Mouse (Mus musculus) intestine, embryonic 16.5 days (tissue): Measurements from ENCODE around the gene Cpa5. TPM values are rescaled to one million over a fixed set of nuclear protein-coding genes. Genes with fewer than 3 reads are reported as not detected.
A peak's percentile ranks its signal among the peaks of the same experiment; 100 is the strongest.

Experiments used
- ATAC-seq: fragments of 200-750 bp; cut with Nextera tagmentation; 2 replicates; pipeline ENCODE4 v1.8.0; 2017; ENCODE audit warnings: moderate TSS enrichment, moderate library complexity
- H3K27ac ChIP-seq: fragments of 300-500 bp; sonication (generic); 2 replicates; pipeline ENCODE4 v1.5.1; 2014; ENCODE audit warnings: mild to moderate bottlenecking, low read length
- H3K27me3 ChIP-seq: fragments of 300-500 bp; sonication (generic); replicated peaks from 2 replicates; pipeline ENCODE4 v1.6.1; 2014; ENCODE audit warnings: low read length, control low read depth, mixed read lengths; ENCODE audit not compliant: control insufficient read depth, insufficient read depth
- H3K36me3 ChIP-seq: fragments of 300-500 bp; sonication (generic); 2 replicates; pipeline ENCODE4 v1.6.1; 2014; ENCODE audit warnings: low read length, control low read depth; ENCODE audit not compliant: control insufficient read depth, insufficient read depth
- H3K4me1 ChIP-seq: fragments of 300-500 bp; sonication (generic); 2 replicates; pipeline ENCODE4 v1.6.1; 2014; ENCODE audit warnings: low read length, control low read depth, mixed read lengths; ENCODE audit not compliant: control insufficient read depth, insufficient read depth
- H3K4me2 ChIP-seq: fragments of 300-500 bp; sonication (generic); 2 replicates; pipeline ENCODE4 v1.6.1; 2014; ENCODE audit warnings: low read depth, low read length, control low read depth
- H3K4me3 ChIP-seq: fragments of 300-500 bp; sonication (generic); 2 replicates; pipeline ENCODE4 v1.5.1; 2014; ENCODE audit warnings: mild to moderate bottlenecking, low read length
- H3K9ac ChIP-seq: fragments of 300-500 bp; sonication (generic); 2 replicates; pipeline ENCODE4 v1.6.1; 2014; ENCODE audit warnings: low read depth, low read length
- H3K9me3 ChIP-seq: fragments of 300-500 bp; sonication (generic); 2 replicates; pipeline ENCODE4 v1.6.1; 2016; ENCODE audit warnings: low read length, control low read depth; ENCODE audit not compliant: control insufficient read depth
- WGBS: fragments of 180-500 bp; shearing (Covaris S2); extraction: QIAGEN DNeasy Blood & Tissue Kit; methylation state at CpG from one replicate; pipeline ENCODE4 v1.1.7; 2014; 5-methylcytosine and 5-hydroxymethylcytosine counted together
- polyA plus RNA-seq: library from polyadenylated mRNA; unstranded; fragments of >200 nt; fragmentation: Nextera tagmentation; extraction: Ambion mirVana; gene quantifications from 2 replicates; pipeline ENCODE4 v1.2.1, GENCODE M21; 2015

Cpa5 gene
- polyA plus RNA-seq = not detected in 2 replicates

DNA sequence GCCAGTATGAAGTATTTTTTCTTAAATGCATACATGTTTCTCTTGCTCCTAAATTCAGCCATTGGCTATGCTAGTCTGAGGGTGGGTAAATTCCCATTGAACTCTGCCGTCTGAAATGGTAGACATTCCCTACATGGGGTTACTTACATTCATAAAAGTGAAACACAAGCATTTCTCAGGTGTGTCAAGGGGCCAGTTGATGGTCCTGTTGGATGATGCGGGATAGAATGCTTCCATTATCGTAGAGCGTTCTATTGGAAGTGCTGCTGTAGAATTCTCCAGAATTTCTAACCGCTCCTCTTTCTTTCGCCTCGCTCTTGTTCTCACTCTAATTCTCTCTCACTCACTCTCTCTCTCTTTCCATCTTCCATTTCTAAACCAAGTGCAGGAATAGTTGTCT, at the start of gene Cpa5:
TSS of gene Cpa5 (plus strand) at position 301 of the 400 bp plus-strand sequence.
- Histone ChIP-seq H3K4me3 (no peak within 1 kb of the TSS), H3K27ac (no peak within 1 kb of the TSS), H3K9me3 (no peaks in the 10 kb centered on the region), H3K4me1 (peaks cover 2% of the 10 kb centered on the region), H3K36me3 (no peaks in the 10 kb centered on the region), H3K27me3 (no peaks in the 10 kb centered on the region), H3K9ac (no peak within 1 kb of the TSS), H3K4me2 (no peak within 1 kb of the TSS)
- no peak for ATAC-seq
- WGBS = 97% methylated on average over 7 of the region's 7 CpGs

DNA sequence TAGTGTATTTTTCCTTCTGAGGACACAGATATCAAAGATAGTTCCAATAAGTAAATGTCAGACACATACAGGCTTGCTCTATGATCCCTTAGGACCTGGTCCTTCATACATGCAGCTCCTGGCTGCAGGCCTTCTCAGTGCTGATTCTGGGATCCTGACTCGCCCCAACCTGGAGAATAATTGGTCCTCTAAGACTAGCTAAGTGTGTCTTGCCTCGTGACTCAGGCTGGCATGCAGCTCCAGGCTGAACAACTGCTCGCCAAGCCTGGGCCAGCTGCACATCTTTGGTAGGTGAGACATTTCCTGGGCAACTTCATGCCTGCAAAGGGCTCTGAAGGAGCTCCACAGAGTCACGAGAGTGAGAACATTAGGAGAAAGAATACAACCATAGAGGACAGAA, 48.7 kb upstream of the Cpa5 start:
- ATAC-seq = no peak
- Histone ChIP-seq H3K9me3 (no peaks in the 10 kb centered on the region), H3K4me2 (no peak overlapping the region), H3K27me3 (no peaks in the 10 kb centered on the region), H3K4me1 (no peaks in the 10 kb centered on the region), H3K4me3 (no peak overlapping the region), H3K9ac (no peak overlapping the region), H3K36me3 (no peaks in the 10 kb centered on the region), H3K27ac (no peak overlapping the region)
- WGBS = 83% methylated on average over 4 of the region's 4 CpGs

DNA sequence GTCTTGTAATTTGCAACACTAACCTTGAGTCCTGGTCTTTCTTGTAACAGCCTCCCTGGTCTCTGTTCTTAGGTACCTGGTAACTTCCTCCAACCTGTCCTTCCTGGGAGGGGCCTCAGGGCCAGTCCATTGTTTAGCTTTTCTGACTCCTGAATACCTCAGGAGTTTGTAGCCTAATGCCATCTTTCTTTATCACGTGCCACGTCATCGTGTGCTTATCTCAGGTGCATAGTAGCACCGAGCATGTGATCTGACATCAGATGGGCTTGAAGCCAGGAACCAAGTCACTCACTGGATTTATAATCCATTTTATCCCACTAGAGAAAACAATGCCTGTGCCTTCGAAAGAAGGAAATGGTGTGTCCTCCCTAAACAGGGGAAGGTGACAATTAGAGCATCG, 47.2 kb upstream of the Cpa5 start:
- H3K9ac ChIP-seq = no peak overlapping the region
- H3K27ac ChIP-seq = no peak overlapping the region
- H3K36me3 ChIP-seq = no peaks in the 10 kb centered on the region
- no peaks in the 10 kb centered on the region for H3K4me1 ChIP-seq
- ATAC-seq = peak; percentile 72
- H3K27me3 ChIP-seq = no peaks in the 10 kb centered on the region
- no peaks in the 10 kb centered on the region for H3K9me3 ChIP-seq
- H3K4me2 ChIP-seq = no peak overlapping the region
- WGBS = 54% methylated on average over 6 of the region's 6 CpGs
- H3K4me3 ChIP-seq = no peak overlapping the region

DNA sequence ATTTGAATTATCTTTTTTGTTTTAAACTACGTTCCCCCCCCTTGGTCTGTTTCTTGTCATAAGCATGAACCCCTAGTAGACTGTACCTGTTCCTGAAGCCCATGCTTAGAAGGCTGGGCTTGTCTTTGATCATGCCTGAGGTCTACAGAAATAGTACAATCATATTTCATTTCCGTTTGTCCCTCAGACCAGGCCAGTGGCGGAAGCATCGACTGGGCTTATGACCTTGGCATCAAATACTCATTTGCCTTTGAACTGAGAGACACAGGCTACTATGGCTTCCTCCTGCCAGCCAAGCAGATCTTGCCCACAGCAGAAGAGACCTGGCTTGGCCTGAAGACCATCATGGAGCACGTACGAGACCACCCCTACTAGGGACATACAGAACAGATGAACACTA, 46.8 kb upstream of the Cpa5 start:
- H3K27me3 ChIP-seq = no peaks in the 10 kb centered on the region
- no peaks in the 10 kb centered on the region for H3K9me3 ChIP-seq
- no peak overlapping the region for H3K4me2 ChIP-seq
- 86% methylated on average over 6 of the region's 6 CpGs for WGBS
- no peak overlapping the region for H3K4me3 ChIP-seq
- no peaks in the 10 kb centered on the region for H3K36me3 ChIP-seq
- no peak overlapping the region for H3K27ac ChIP-seq
- no peak overlapping the region for H3K9ac ChIP-seq
- H3K4me1 ChIP-seq = no peaks in the 10 kb centered on the region
- no peak for ATAC-seq

DNA sequence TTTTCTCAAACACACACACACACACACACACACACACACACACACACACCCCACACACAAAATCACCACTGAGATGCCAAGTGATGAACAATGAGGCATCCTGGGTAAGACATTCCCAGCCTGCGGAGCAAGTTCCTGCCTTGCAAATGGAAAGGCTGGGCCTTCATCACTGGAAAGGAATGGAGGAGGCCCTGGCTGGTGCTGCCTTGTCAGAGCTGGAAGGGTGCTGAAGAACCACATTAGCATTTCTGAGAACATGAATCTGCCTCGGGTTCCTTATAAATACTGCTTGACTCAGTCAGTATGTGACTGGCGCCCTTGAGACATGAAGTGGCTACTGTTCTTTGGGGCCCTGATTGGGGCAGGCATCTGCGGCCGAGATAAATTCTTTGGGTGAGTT, 42.7 kb upstream of the Cpa5 start, which contains the start of gene Cpa4:
TSS of gene Cpa4 (plus strand) at position 301 of the 400 bp plus-strand sequence.
- no peak within 1 kb of the TSS for H3K4me3 ChIP-seq
- no peak for ATAC-seq
- H3K4me1 ChIP-seq = peaks cover 2% of the 10 kb centered on the region; the same call in 1 of the 2 replicates
- H3K9ac ChIP-seq = no peak within 1 kb of the TSS
- no peak within 1 kb of the TSS for H3K27ac ChIP-seq
- H3K4me2 ChIP-seq = no peak within 1 kb of the TSS
- H3K36me3 ChIP-seq = no peaks in the 10 kb centered on the region
- 70% methylated on average over 5 of the region's 5 CpGs for WGBS
- no peaks in the 10 kb centered on the region for H3K9me3 ChIP-seq
- H3K27me3 ChIP-seq = no peaks in the 10 kb centered on the region

DNA sequence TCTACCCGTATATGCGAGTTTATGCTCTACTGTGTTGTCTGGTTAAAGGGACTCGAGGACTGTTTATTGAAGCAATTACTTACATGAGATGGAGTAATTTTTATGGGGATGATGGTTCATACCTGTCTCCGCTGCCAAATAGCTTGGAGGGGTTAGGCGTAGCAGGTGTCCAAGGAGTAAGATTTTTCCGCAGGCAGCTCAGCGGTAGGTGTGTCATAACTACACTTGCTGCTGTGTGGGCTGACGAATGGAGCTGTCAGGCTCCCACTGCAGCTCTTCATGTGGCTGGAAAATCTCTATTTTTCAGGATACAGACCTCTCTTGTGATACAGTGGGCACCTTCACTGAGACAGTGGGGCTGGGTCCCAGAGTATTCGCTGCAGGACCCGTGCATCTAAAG, 41.5 kb upstream of the Cpa5 start:
- no peaks in the 10 kb centered on the region for H3K36me3 ChIP-seq
- no peak overlapping the region for H3K9ac ChIP-seq
- H3K4me1 ChIP-seq = peaks cover 2% of the 10 kb centered on the region; the same call in 1 of the 2 replicates
- WGBS = 74% methylated on average over 10 of the region's 10 CpGs
- no peak for ATAC-seq
- no peaks in the 10 kb centered on the region for H3K9me3 ChIP-seq
- H3K27ac ChIP-seq = no peak overlapping the region
- H3K4me2 ChIP-seq = no peak overlapping the region
- H3K4me3 ChIP-seq = no peak overlapping the region
- no peaks in the 10 kb centered on the region for H3K27me3 ChIP-seq

DNA sequence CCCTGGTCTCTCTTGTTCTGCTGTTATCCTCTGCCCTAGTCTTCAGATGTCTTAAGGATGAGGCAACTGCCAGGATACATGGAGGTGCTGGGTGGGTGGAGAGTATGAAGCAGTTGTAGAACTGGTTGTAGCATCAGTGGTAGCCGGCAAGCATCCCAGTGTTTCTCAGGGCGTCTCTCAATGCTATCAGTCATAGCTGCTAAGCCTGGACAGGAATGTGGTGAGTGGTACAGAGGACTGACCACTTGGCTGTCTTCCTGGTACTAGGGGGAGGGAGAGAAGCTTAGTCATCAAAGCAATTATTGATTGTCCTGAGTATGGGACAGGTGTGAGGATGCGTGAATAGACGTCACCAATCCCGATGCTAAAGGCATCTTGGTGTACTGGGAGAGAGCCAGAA, 40.8 kb upstream of the Cpa5 start:
- WGBS = 83% methylated on average over 5 of the region's 5 CpGs
- Histone ChIP-seq H3K4me2 (no peak overlapping the region), H3K27me3 (no peaks in the 10 kb centered on the region), H3K4me3 (no peak overlapping the region), H3K9me3 (no peaks in the 10 kb centered on the region), H3K36me3 (no peaks in the 10 kb centered on the region), H3K4me1 (peaks cover 2% of the 10 kb centered on the region; the same call in 1 of the 2 replicates), H3K27ac (no peak overlapping the region), H3K9ac (no peak overlapping the region)
- no peak for ATAC-seq

DNA sequence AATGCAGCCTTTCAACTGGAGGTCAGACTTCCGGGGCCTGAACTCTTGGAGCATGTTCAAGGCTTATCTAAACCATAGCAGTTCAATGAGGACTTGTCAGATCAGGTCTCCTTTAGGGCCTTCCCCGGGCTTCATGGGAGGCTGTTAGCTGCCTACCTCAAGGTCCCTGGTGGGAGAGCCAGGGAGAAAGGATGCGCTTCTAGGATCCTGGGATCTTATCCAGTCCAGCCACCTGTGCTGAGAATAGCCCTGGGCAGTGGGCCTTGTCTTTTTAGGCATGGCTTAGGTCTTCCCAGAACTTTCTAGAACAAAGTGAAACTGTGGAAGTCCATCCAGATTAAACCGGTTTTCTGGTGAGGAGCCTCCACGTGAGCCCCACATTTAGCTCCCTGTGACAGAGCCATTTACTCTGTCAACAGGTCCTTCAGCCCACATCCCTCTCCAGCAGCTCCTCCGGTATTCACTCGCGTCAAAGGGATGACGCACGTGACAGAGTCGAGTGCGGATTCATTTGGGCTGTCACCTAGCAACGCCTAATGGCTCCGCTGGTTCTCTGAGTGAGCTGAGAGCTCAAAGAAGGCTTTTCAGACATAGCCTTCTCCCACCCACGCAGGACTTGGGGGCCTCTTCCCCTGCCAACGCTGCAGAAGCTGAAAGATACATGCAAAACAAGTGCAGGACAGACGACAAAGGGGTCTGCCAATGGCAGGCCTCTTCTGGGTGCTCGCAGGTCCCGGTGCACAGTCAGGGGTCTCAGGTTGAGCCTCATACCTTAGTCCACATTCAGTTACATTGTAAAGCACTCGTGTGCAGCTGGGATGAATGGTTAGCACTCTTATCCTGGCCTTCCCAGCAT, 38.1 kb upstream of the Cpa5 start:
- Histone ChIP-seq H3K9me3 (no peaks in the 10 kb centered on the region), H3K27me3 (no peaks in the 10 kb centered on the region), H3K9ac (0 out of 2 replicates have a peak overlapping the region, but pooled peaks have one; percentile 2), H3K4me1 (peaks cover 8% of the 10 kb centered on the region; the same call in 1 of the 2 replicates), H3K27ac (peak overlapping the region; percentile 54), H3K4me3 (no peak overlapping the region), H3K4me2 (no peak overlapping the region), H3K36me3 (no peaks in the 10 kb centered on the region)
- ATAC-seq = no peak
- 55% methylated on average over 20 of the region's 20 CpGs for WGBS

DNA sequence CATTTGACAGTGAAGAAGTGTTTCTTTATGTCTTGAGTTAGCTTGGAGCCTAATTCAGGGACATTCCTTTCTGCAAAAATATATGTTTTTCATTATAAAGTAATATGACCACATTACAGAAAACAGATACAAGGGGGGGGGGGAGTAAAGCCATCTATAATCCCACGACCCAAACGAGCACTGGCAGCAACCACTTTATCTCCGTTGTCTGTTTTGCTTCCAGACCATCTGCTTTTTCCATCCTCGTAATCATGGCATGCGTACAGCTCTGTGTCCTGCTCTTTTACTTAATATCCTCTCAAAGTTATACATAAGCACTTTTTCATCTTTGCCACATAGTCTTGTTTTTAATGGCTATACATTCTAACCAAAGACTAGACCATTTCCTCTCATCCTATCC, 37.4 kb upstream of the Cpa5 start:
- 59% methylated on average over 5 of the region's 5 CpGs for WGBS
- no peak overlapping the region for H3K4me2 ChIP-seq
- H3K9ac ChIP-seq = no peak overlapping the region
- no peaks in the 10 kb centered on the region for H3K9me3 ChIP-seq
- H3K4me3 ChIP-seq = no peak overlapping the region
- peak overlapping the region; percentile 54 for H3K27ac ChIP-seq
- no peaks in the 10 kb centered on the region for H3K27me3 ChIP-seq
- no peak; the same call in 1 of the 2 replicates for ATAC-seq
- no peaks in the 10 kb centered on the region for H3K36me3 ChIP-seq
- peaks cover 12% of the 10 kb centered on the region; the same call in 1 of the 2 replicates for H3K4me1 ChIP-seq
